Mouse (Mus musculus): ENCODE results near the gene Ndufa13. TPM values are rescaled to one million over a fixed set of nuclear protein-coding genes. Genes with fewer than 3 reads are reported as not detected.

Ndufa13 gene
- 62.7 and 63.0 TPM in 2 replicates for polyA plus RNA-seq (2012; rRNA removed)

DNA sequence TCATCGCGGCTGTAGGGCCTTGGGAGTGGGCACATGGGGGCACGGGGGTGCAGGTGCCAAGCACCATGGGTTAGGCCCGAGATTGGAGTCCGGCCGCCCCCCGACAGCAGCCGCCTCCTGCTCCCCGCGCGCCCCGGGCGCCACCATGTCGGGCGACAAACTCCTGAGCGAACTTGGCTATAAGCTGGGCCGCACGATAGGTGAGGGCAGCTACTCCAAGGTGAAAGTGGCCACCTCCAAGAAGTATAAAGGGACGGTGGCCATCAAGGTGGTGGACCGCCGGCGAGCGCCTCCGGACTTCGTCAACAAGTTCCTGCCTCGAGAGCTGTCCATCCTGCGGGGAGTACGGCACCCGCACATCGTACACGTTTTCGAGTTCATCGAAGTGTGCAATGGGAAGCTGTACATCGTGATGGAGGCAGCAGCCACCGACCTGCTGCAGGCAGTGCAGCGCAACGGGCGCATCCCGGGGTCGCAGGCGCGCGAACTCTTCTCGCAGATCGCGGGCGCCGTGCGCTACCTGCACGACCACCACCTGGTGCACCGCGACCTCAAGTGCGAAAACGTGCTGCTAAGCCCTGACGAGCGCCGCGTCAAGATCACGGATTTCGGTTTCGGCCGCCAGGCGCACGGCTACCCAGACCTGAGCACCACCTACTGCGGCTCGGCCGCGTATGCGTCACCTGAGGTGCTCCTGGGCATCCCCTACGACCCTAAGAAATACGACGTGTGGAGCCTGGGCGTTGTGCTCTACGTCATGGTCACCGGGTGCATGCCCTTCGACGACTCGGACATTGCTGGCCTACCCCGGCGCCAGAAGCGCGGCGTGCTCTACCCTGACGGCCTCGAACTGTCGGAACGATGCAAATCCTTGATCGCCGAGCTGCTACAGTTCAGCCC, at the start of gene Ndufa13, which contains the start of the genes Tssk6 and Yjefn3:
Ndufa13 (minus strand) TSS at position 396 of the 900 bp plus-strand sequence.
Tssk6 (plus strand) TSS at position 22 of the 900 bp plus-strand sequence.
Yjefn3 (minus strand) TSS at position 550 of the 900 bp plus-strand sequence.

DNA sequence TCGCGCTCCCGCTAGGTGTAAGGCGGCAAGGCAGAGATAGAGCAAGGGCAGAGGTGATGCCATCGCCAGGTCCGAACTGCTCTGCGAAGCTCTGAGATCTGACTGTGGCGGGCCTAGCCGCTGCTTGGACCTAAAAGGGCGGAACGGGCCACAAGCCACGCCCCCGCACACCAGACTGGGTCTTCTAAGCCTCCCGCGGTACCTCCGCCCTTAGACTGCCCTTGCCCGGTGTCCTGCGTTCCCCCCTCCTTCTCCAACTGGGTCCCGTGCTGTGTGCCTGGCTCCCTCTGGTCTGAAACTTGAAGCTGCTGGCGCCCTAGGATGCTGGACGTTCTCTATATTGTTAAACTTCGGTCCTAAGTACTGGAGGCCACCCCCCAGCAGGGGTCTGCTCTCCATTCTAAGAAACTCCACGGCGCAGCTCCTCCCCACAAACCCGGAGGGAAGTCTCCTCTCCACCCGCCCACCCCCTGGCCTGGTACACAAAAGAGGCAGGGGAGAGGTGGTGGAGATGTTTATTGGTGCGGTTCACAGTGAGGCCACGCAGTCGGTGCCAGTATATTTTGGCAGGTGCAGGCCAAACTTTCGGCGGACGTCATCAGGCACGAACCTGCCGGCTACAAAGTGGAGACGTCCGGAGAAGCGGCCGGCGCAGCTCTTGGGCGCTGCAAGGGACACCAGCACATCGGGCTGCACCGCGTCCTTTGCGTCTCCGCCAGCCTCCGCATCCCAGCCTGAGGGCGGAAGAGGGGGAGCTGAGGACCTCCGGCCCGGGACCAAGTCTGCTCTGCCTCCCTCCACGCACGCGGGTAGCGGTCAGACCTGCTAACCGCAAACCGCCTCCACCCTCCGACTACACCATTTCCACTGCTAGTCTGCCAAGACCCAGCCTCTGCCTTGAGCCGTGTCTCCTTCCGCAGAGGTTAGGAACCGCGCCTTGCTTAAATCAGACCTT, 14.8 kb downstream of the Ndufa13 start, which contains the start of gene Cilp2:
Cilp2 (minus strand) TSS at position 399 of the 955 bp plus-strand sequence.

Other genes starting within 250 kb of the Ndufa13 start
- 0.32 and 0.38 TPM in 2 replicates for gene Zfp964, start 248.1 kb downstream of the Ndufa13 start, polyA plus RNA-seq (2012; rRNA removed)
- 4.5 and 5.0 TPM in 2 replicates for gene Zfp869, start 191.8 kb downstream of the Ndufa13 start, polyA plus RNA-seq (2012; rRNA removed)
- 1.9 TPM in 2 replicates for gene Zfp963, start 152.6 kb downstream of the Ndufa13 start, polyA plus RNA-seq (2012; rRNA removed)
- gene Gm20422, start 127.7 kb downstream of the Ndufa13 start, polyA plus RNA-seq (2012; rRNA removed) = 0.36 and 0.38 TPM in 2 replicates
- 18.9 and 24.3 TPM in 2 replicates for gene Atp13a1, start 111.4 kb downstream of the Ndufa13 start, polyA plus RNA-seq (2012; rRNA removed)
- 5.2 and 5.7 TPM in 2 replicates for gene Zfp866, start 111.4 kb downstream of the Ndufa13 start, polyA plus RNA-seq (2012; rRNA removed)
- 11.3 and 12.9 TPM in 2 replicates for gene Gmip, start 93.9 kb downstream of the Ndufa13 start, polyA plus RNA-seq (2012; rRNA removed)
- 0.46 and 0.58 TPM in 2 replicates for gene Lpar2, start 80.1 kb downstream of the Ndufa13 start, polyA plus RNA-seq (2012; rRNA removed)
- gene Pbx4, start 70.1 kb downstream of the Ndufa13 start, polyA plus RNA-seq (2012; rRNA removed) = 1.2 and 1.4 TPM in 2 replicates
- gene Cilp2, start 14.9 kb downstream of the Ndufa13 start, polyA plus RNA-seq (2012; rRNA removed) = 0.01 and 0.02 TPM in 2 replicates
- gene Tssk6, start 374 bp downstream of the Ndufa13 start, polyA plus RNA-seq (2012; rRNA removed) = 0.22 and 0.24 TPM in 2 replicates
- 0.44 and 0.46 TPM in 2 replicates for gene Yjefn3, start 154 bp upstream of the Ndufa13 start, polyA plus RNA-seq (2012; rRNA removed)
- 12.3 and 13.6 TPM in 2 replicates for gene Gatad2a, start 93.8 kb upstream of the Ndufa13 start, polyA plus RNA-seq (2012; rRNA removed)
- 19.7 and 22.0 TPM in 2 replicates for gene Mau2, start 140.2 kb upstream of the Ndufa13 start, polyA plus RNA-seq (2012; rRNA removed)
- 5.8 and 6.6 TPM in 2 replicates for gene Sugp1, start 140.3 kb upstream of the Ndufa13 start, polyA plus RNA-seq (2012; rRNA removed)
- 1.7 and 3.0 TPM in 2 replicates for gene Tm6sf2, start 170.4 kb upstream of the Ndufa13 start, polyA plus RNA-seq (2012; rRNA removed)
- 0.02 and 0.05 TPM in 2 replicates for gene Hapln4, start 180.9 kb upstream of the Ndufa13 start, polyA plus RNA-seq (2012; rRNA removed)
- gene Ncan, start 218.3 kb upstream of the Ndufa13 start, polyA plus RNA-seq (2012; rRNA removed) = under 0.01 TPM in 1 of 2 replicates, not detected in the other
- gene Nr2c2ap, start 228.8 kb upstream of the Ndufa13 start, polyA plus RNA-seq (2012; rRNA removed) = 7.7 and 8.4 TPM in 2 replicates
- gene Rfxank, start 236.6 kb upstream of the Ndufa13 start, polyA plus RNA-seq (2012; rRNA removed) = 5.7 and 7.2 TPM in 2 replicates
- gene Borcs8, start 236.9 kb upstream of the Ndufa13 start, polyA plus RNA-seq (2012; rRNA removed) = 24.7 and 27.1 TPM in 2 replicates
- 0.02 and 0.06 TPM in 2 replicates for gene Mef2b, start 237.2 kb upstream of the Ndufa13 start, polyA plus RNA-seq (2012; rRNA removed)